Mouse (Mus musculus): ENCODE results near the gene Cracr2b. TPM values are rescaled to one million over a fixed set of nuclear protein-coding genes. Genes with fewer than 3 reads are reported as not detected.

Cracr2b gene
- polyA plus RNA-seq, 1 experiment = 4.5 TPM

DNA sequence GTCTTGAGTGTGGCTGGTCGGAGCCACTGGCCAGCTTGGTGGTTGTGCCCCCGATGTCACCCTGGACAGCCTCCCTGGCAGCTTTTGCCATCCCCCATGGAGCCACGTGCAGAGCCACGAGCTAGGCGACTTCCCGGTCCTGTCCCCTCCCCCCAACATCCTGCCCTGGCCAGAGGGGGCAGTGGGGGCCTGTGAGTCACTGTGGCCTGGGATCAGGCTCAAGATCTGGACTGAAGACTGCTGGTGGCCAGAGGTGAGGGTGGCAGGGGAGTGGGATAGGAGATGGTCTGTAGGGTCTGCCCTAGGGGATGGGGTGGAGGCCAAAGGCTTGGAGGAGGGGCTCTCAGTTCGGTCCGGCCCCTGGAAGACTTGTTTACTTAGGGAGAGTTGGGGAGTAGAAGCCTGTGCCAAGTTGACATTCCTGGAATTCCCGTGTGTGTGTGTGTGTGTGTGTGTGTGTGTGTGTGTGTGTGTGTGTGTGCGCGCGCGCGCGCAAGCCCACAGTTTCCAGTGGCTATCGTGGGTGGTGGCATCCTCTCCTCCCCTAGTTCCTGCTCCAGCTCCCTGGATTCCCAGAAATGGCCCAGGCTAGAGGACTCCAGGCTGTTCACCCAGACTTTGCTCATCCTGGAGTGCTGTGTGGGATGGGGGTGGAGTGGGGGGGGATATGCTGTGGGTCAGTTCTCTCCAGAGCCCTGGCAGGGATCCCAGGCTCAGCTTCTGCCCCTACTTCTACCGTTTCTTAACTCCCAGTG, 15.5 kb downstream of the Cracr2b start:
- Histone ChIP-seq H3ac (ENCODE audit: control insufficient read depth, insufficient read length, low read depth) (peak overlapping the region; percentile 75), H3K4me3 (ENCODE audit: insufficient read depth, poor library complexity, severe bottlenecking) (peak overlapping the region; percentile 76), H3K79me2 (ENCODE audit: control insufficient read depth, insufficient read depth) (peaks cover 94% of the 10 kb centered on the region), H3K36me3 (ENCODE audit: control insufficient read depth, insufficient read depth) (peaks cover 15% of the 10 kb centered on the region), H3K27me3 (ENCODE audit: control insufficient read depth, insufficient read depth, insufficient read length) (no peaks in the 10 kb centered on the region), H3K79me3 (ENCODE audit: low read depth) (peaks cover 61% of the 10 kb centered on the region)
- TF ChIP-seq FOSL1 (IDR thresholded peaks at IDR 0.05; ENCODE audit: insufficient read depth, low read length, poor library complexity, severe bottlenecking) (no peak), MAX (IDR thresholded peaks at IDR 0.05) (peak; percentile 95), USF1 (IDR thresholded peaks at IDR 0.05; ENCODE audit: low read depth) (peak; percentile 62)

DNA sequence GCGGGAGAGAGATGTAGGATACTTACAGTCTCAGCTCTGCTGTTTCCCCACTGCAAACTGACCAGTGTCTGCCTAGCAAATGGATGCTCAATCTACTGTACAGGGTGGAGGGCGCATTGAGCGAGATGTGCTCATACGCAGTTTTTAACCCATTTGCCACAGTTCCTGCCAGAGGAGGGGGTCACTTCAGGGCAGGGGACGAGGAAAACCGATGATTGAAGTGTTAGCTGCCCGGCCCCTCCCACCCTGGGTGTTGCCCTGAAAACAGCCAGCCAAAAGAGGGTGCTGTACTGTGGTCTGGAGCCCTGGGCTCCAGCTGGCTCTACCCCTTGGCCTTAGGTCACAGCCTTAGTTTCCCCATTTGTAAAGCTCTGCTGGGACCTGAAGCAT, 16.1 kb downstream of the Cracr2b start:
- Histone ChIP-seq H3K4me3 (ENCODE audit: insufficient read depth, poor library complexity, severe bottlenecking) (peak overlapping the region; percentile 76), H3K27me3 (ENCODE audit: control insufficient read depth, insufficient read depth, insufficient read length) (no peaks in the 10 kb centered on the region), H3ac (ENCODE audit: control insufficient read depth, insufficient read length, low read depth) (peak overlapping the region; percentile 70), H3K36me3 (ENCODE audit: control insufficient read depth, insufficient read depth) (peaks cover 10% of the 10 kb centered on the region), H3K79me3 (ENCODE audit: low read depth) (peaks cover 65% of the 10 kb centered on the region), H3K79me2 (ENCODE audit: control insufficient read depth, insufficient read depth) (peaks cover 97% of the 10 kb centered on the region)
- no peak for TF ChIP-seq MYOD1 (IDR thresholded peaks at IDR 0.05; ENCODE audit: control insufficient read depth, insufficient read length, low read depth)
- no peak for TF ChIP-seq CEBPB (IDR thresholded peaks at IDR 0.05; ENCODE audit: low read depth)
- TF ChIP-seq FOSL1 (IDR thresholded peaks at IDR 0.05; ENCODE audit: insufficient read depth, low read length, poor library complexity, severe bottlenecking) = no peak
- no peak for TF ChIP-seq MYOG (IDR thresholded peaks at IDR 0.05; ENCODE audit: control insufficient read depth, extremely low read depth, insufficient read length)
- TF ChIP-seq USF1 (IDR thresholded peaks at IDR 0.05; ENCODE audit: low read depth) = no peak
- TF ChIP-seq MAX (IDR thresholded peaks at IDR 0.05) = no peak
- no peak for TF ChIP-seq CTCF (IDR thresholded peaks at IDR 0.05; ENCODE audit: control insufficient read depth, insufficient read depth, insufficient read length)

DNA sequence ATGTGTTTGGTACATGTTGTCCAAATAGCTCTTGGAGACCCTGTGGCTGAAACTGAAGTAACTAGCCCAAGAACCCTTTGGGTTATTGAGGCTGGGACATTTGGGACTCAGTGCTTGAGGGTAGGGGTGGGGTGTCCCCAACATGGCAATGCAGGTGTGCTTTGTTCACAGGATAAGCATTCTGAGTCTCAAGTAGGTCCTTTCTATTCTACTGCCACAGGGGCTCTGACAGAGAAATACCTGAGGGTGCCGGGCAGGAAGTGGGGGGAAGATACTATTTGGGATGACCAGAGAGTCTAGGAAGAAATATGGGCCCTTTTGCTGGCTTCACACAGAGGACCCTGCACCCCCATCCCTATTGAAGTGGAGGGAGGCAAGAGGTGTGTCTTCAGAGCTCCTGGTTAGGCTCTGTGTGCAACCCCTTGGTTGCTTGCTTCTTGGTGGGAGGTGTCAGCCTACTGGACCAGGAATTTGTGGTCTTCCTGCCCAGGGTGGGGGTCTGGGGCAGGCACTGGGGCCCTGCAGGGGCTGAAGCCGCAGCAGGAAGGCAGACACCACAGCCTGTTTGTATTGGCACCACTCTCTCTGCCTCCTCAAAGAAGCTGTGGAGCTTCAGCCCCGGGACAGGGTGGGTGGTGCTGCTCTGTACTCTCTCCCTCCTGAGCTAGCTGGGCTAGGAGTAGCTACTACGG, 16.8 kb downstream of the Cracr2b start:
- no peak overlapping the region for H3K4me3 ChIP-seq (ENCODE audit: insufficient read depth, poor library complexity, severe bottlenecking)

DNA sequence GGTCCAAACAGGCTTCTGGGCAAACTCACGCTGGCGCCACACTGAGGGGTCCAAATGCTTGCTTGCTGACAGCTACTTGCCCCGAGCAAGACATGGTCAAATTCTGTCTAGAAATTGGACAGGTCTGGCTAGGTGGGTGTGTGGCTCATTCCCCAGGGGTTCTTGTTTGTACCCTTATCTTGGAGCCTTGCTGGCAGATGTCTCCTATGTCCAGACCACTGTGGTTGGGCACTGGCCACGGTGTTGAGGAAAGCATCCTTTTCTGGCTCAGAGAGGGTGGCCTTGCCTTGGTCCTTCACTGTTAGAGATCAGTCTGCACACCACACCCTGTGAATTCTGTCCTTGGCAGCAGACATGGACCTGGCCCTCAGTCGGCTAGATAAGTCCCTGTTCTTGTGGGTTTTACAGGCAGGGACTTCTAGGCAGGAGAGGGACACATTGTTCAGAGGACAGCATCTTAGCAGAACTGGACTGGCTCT, 17.4 kb downstream of the Cracr2b start:
- Histone ChIP-seq H3ac (ENCODE audit: control insufficient read depth, insufficient read length, low read depth) (no peak overlapping the region), H3K79me3 (ENCODE audit: low read depth) (peaks cover 69% of the 10 kb centered on the region), H3K79me2 (ENCODE audit: control insufficient read depth, insufficient read depth) (peaks cover 98% of the 10 kb centered on the region), H3K27me3 (ENCODE audit: control insufficient read depth, insufficient read depth, insufficient read length) (no peaks in the 10 kb centered on the region), H3K36me3 (ENCODE audit: control insufficient read depth, insufficient read depth) (no peaks in the 10 kb centered on the region), H3K4me3 (ENCODE audit: insufficient read depth, poor library complexity, severe bottlenecking) (no peak overlapping the region)
- TF ChIP-seq MAX (IDR thresholded peaks at IDR 0.05) (no peak), MYOG (IDR thresholded peaks at IDR 0.05; ENCODE audit: control insufficient read depth, extremely low read depth, insufficient read length) (no peak), CTCF (IDR thresholded peaks at IDR 0.05; ENCODE audit: control insufficient read depth, insufficient read depth, insufficient read length) (no peak), USF1 (IDR thresholded peaks at IDR 0.05; ENCODE audit: low read depth) (no peak)

More for the DNA sequence above, 16.8 kb downstream of the Cracr2b start:
- H3K79me3 ChIP-seq (ENCODE audit: low read depth) = peaks cover 67% of the 10 kb centered on the region
- no peaks in the 10 kb centered on the region for H3K27me3 ChIP-seq (ENCODE audit: control insufficient read depth, insufficient read depth, insufficient read length)
- TF ChIP-seq CEBPB (IDR thresholded peaks at IDR 0.05; ENCODE audit: low read depth) = no peak
- no peak for TF ChIP-seq CTCF (IDR thresholded peaks at IDR 0.05; ENCODE audit: control insufficient read depth, insufficient read depth, insufficient read length)
- no peak for TF ChIP-seq MYOG (IDR thresholded peaks at IDR 0.05; ENCODE audit: control insufficient read depth, extremely low read depth, insufficient read length)
- no peak for TF ChIP-seq FOSL1 (IDR thresholded peaks at IDR 0.05; ENCODE audit: insufficient read depth, low read length, poor library complexity, severe bottlenecking)
- no peak for TF ChIP-seq MAX (IDR thresholded peaks at IDR 0.05)
- no peak for TF ChIP-seq USF1 (IDR thresholded peaks at IDR 0.05; ENCODE audit: low read depth)
- TF ChIP-seq MYOD1 (IDR thresholded peaks at IDR 0.05; ENCODE audit: control insufficient read depth, insufficient read length, low read depth) = no peak
- peaks cover 3% of the 10 kb centered on the region for H3K36me3 ChIP-seq (ENCODE audit: control insufficient read depth, insufficient read depth)
- H3K79me2 ChIP-seq (ENCODE audit: control insufficient read depth, insufficient read depth) = peaks cover 98% of the 10 kb centered on the region
- H3ac ChIP-seq (ENCODE audit: control insufficient read depth, insufficient read length, low read depth) = peak overlapping the region; percentile 70

DNA sequence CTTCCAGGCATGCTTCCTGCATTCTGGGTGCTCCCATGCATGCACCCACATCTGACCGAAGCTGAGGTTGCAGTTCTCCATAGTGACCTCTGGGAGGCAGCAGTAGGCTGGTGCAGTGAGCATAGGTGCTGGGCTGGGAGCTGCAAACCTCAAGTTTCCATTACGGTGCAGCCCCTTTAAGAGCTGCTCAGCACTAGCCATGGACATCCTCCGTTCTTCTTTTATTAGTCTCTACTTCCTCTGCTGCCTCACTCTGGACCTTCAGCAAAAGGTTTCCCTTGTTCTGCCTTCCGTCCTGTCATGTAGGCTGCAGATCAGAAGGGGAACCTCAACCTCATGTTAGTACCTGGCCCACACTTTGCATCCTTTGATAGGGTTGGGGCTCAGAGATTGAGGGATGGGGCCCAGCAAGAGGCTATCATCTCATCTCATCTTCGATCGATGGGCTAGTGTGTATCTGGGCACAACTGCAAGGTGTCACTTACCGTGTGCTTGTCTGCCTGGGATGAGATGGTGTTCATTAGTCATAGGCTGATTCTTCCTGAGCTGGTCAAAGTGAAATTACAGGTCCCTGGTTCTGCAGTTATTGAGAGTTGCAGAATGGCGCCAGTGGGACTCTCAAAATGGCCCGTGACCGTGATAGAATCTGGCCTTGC, 20.1 kb downstream of the Cracr2b start:
- peaks cover 14% of the 10 kb centered on the region for H3K36me3 ChIP-seq (ENCODE audit: control insufficient read depth, insufficient read depth)
- no peaks in the 10 kb centered on the region for H3K27me3 ChIP-seq (ENCODE audit: control insufficient read depth, insufficient read depth, insufficient read length)
- H3K79me3 ChIP-seq (ENCODE audit: low read depth) = peaks cover 64% of the 10 kb centered on the region
- H3K4me3 ChIP-seq (ENCODE audit: insufficient read depth, poor library complexity, severe bottlenecking) = no peak overlapping the region
- H3K79me2 ChIP-seq (ENCODE audit: control insufficient read depth, insufficient read depth) = peaks cover 91% of the 10 kb centered on the region
- TF ChIP-seq CTCF (IDR thresholded peaks at IDR 0.05; ENCODE audit: control insufficient read depth, insufficient read depth, insufficient read length) (peak; percentile 87), MAX (IDR thresholded peaks at IDR 0.05) (no peak)
- no peak overlapping the region for H3ac ChIP-seq (ENCODE audit: control insufficient read depth, insufficient read length, low read depth)

Data from C2C12 (cell line).